Mouse (Mus musculus): ENCODE data around the gene Elmo3. TPM values are rescaled to one million over a fixed set of nuclear protein-coding genes. Genes with fewer than 3 reads are reported as not detected.
A peak's percentile ranks its signal among the peaks of the same experiment; 100 is the strongest.

The Elmo3 gene
- 1.1 and 4.7 TPM in 2 replicates for polyA plus RNA-seq (2012; ENCODE audit: insufficient read depth, insufficient read length, missing spikeins)

GRCm38 (mm10) chr8:105305211-105306145, at the start of gene Elmo3:
Gene Elmo3 (plus strand): TSS chr8:105305601.
- peak within 1 kb of the TSS; percentile 46 for H3K4me3 ChIP-seq (ENCODE audit: insufficient read depth, low read depth, low read length)
- 0 out of 2 replicates have a peak within 1 kb of the TSS, but pooled peaks have one; percentile 18 for H3K27ac ChIP-seq (replicated peaks; ENCODE audit: low read depth, low read length)
- H3K4me1 ChIP-seq (ENCODE audit: control insufficient read depth, insufficient read depth, insufficient read length, low read length) = peaks cover 5% of the 10 kb centered on the region; the same call in 1 of the 2 replicates

- Histone ChIP-seq H3K4me1 (ENCODE audit: control insufficient read depth, insufficient read depth, insufficient read length, low read length) (no peaks in the 10 kb centered on the region; the same call in 1 of the 2 replicates), H3K4me3 (ENCODE audit: insufficient read depth, low read depth, low read length) (no peak overlapping the region), H3K27ac (replicated peaks; ENCODE audit: low read depth, low read length) (no peak overlapping the region)
Measured at GRCm38 (mm10) chr8:105257318-105258114, 47.9 kb upstream of the Elmo3 start.

GRCm38 (mm10) chr8:105258911-105259720, 46.3 kb upstream of the Elmo3 start:
- Histone ChIP-seq H3K4me3 (ENCODE audit: insufficient read depth, low read depth, low read length) (peak overlapping the region; percentile 34; the same call in 1 of the 2 replicates), H3K4me1 (ENCODE audit: control insufficient read depth, insufficient read depth, insufficient read length, low read length) (no peaks in the 10 kb centered on the region; the same call in 1 of the 2 replicates), H3K27ac (replicated peaks; ENCODE audit: low read depth, low read length) (no peak overlapping the region)

- no peak overlapping the region for H3K27ac ChIP-seq (replicated peaks; ENCODE audit: low read depth, low read length)
- peak overlapping the region; percentile 34 for H3K4me3 ChIP-seq (ENCODE audit: insufficient read depth, low read depth, low read length)
- H3K4me1 ChIP-seq (ENCODE audit: control insufficient read depth, insufficient read depth, insufficient read length, low read length) = no peaks in the 10 kb centered on the region; the same call in 1 of the 2 replicates
Measured at GRCm38 (mm10) chr8:105259721-105260320, 45.6 kb upstream of the Elmo3 start.

- peaks cover 5% of the 10 kb centered on the region; the same call in 1 of the 2 replicates for H3K4me1 ChIP-seq (ENCODE audit: control insufficient read depth, insufficient read depth, insufficient read length, low read length)
- no peak overlapping the region for H3K27ac ChIP-seq (replicated peaks; ENCODE audit: low read depth, low read length)
- no peak overlapping the region for H3K4me3 ChIP-seq (ENCODE audit: insufficient read depth, low read depth, low read length)
Measured at GRCm38 (mm10) chr8:105260371-105261099, 44.9 kb upstream of the Elmo3 start.

GRCm38 (mm10) chr8:105261326-105261980, 43.9 kb upstream of the Elmo3 start:
- Histone ChIP-seq H3K4me3 (ENCODE audit: insufficient read depth, low read depth, low read length) (no peak overlapping the region), H3K27ac (replicated peaks; ENCODE audit: low read depth, low read length) (no peak overlapping the region), H3K4me1 (ENCODE audit: control insufficient read depth, insufficient read depth, insufficient read length, low read length) (peaks cover 5% of the 10 kb centered on the region; the same call in 1 of the 2 replicates)

GRCm38 (mm10) chr8:105263244-105263912, 42.0 kb upstream of the Elmo3 start:
- H3K27ac ChIP-seq (replicated peaks; ENCODE audit: low read depth, low read length) = no peak overlapping the region
- H3K4me1 ChIP-seq (ENCODE audit: control insufficient read depth, insufficient read depth, insufficient read length, low read length) = peaks cover 5% of the 10 kb centered on the region; the same call in 1 of the 2 replicates
- H3K4me3 ChIP-seq (ENCODE audit: insufficient read depth, low read depth, low read length) = peak overlapping the region; percentile 84

- H3K27ac ChIP-seq (replicated peaks; ENCODE audit: low read depth, low read length) = peak within 1 kb of the TSS; percentile 66
- peak within 1 kb of the TSS; percentile 84 for H3K4me3 ChIP-seq (ENCODE audit: insufficient read depth, low read depth, low read length)
- H3K4me1 ChIP-seq (ENCODE audit: control insufficient read depth, insufficient read depth, insufficient read length, low read length) = peaks cover 5% of the 10 kb centered on the region; the same call in 1 of the 2 replicates
Measured at GRCm38 (mm10) chr8:105264024-105264982, 41.1 kb upstream of the Elmo3 start, which contains the start of the genes Tradd and Fbxl8. Gene Tradd (minus strand): TSS chr8:105264609. Gene Fbxl8 (plus strand): TSS chr8:105264648.

GRCm38 (mm10) chr8:105265128-105265527, 40.3 kb upstream of the Elmo3 start:
- Histone ChIP-seq H3K4me3 (ENCODE audit: insufficient read depth, low read depth, low read length) (peak overlapping the region; percentile 84), H3K27ac (replicated peaks; ENCODE audit: low read depth, low read length) (no peak overlapping the region), H3K4me1 (ENCODE audit: control insufficient read depth, insufficient read depth, insufficient read length, low read length) (peaks cover 5% of the 10 kb centered on the region; the same call in 1 of the 2 replicates)

GRCm38 (mm10) chr8:105266775-105267174, 38.6 kb upstream of the Elmo3 start:
- Histone ChIP-seq H3K27ac (replicated peaks; ENCODE audit: low read depth, low read length) (no peak overlapping the region), H3K4me1 (ENCODE audit: control insufficient read depth, insufficient read depth, insufficient read length, low read length) (peaks cover 5% of the 10 kb centered on the region; the same call in 1 of the 2 replicates)

GRCm38 (mm10) chr8:105268342-105269074, 36.9 kb upstream of the Elmo3 start:
- peak overlapping the region; percentile 64 for H3K4me3 ChIP-seq (ENCODE audit: insufficient read depth, low read depth, low read length)
- no peak overlapping the region for H3K27ac ChIP-seq (replicated peaks; ENCODE audit: low read depth, low read length)
- H3K4me1 ChIP-seq (ENCODE audit: control insufficient read depth, insufficient read depth, insufficient read length, low read length) = peaks cover 5% of the 10 kb centered on the region; the same call in 1 of the 2 replicates

More at GRCm38 (mm10) chr8:105266775-105267174, 38.6 kb upstream of the Elmo3 start:
- no peak overlapping the region for H3K4me3 ChIP-seq (ENCODE audit: insufficient read depth, low read depth, low read length)

Measured in brown adipose tissue, adult 24 weeks (tissue).